Mouse (Mus musculus) cerebellum, adult 8-10 months (tissue): ENCODE data around the gene Gm10639.
"Not testable (repeated sequence)": the region's sequence is repeated elsewhere in the genome, so short reads cannot be mapped to it uniquely, and the experiment has no call there.

Source experiments
- DNase-seq: peaks from one replicate; pipeline ENCODE4 v3.0.0; 2022

The Gm10639 gene

GRCm38 (mm10) chr9:78348206-78349004 lies 58.7 kb downstream of the Gm10639 start:
- not testable (repeated sequence) for DNase-seq

DNA sequence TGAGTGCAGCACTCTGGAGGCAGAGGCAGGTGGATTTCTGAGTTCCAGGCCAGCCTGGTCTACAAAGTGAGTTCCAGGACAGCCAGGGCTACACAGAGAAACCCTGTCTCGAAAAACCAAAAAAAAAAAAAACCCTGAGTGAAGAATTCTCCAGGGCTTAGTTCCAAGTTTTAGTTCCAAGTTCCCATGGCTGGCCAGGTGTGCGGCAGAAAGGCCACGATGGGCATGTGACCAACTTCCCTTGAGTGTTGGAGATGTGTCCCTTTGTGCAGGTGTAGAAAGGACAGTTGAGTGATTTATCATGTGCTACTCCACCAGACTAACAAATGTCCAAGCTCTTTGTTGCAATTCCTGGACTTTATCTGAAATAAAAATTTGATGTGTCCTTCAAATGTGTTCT lies 59.4 kb downstream of the Gm10639 start:
- not testable (repeated sequence) for DNase-seq

DNA sequence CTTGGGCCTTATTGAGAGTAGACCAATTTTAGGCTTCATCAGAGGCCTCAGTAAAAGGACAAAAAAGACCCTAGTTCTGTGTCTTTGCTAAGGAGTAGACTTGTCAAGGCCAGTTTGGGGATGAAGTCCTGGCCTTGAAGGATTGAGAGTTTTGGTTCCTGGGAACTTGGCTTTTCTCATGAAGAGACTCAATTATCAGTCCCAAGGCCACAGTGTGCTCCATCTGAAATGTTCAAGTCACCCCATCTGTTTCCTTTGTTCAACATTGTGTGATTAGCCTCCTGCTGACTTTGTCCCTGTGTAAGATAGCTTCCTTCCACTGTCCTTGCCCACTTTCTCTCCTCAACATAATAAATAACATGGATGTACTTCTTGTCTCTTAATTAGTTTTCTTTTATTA lies 60.3 kb downstream of the Gm10639 start:
- DNase-seq, result not testable (repeated sequence)

DNA sequence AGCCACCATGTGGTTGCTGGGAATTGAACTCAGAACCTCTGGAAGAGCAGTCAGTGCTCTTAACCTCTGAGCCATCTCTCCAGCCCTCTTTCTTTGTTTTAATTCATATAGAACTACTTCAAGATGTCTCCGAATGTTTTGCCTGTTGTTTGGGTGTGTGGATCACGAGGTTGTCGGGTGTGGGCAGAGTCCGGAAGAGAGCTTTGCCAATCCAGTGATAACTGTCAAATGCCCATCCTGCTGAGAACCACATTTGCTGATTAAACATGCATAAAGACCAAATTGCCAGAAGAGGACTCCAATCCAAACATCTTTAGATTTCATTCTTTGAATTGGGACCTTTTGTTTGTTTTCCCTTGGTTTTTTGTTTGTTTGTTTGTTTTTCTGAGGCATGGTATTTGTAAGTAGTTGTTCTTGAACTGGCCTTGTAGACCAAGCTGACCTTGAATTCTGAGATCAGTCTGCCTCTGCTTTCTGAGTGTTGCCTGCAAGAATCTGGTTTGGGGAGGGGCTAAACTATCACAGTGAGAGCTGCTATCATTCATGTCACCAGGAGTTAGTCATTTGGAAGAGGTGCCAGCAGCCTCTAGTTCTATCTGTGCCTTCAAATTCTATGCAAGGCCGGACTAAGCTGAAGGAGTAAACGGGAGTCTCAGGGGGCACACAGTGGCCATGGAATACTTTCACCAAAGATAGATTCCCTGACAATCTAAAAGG lies 61.9 kb downstream of the Gm10639 start:
- DNase-seq, result no peak
